Mouse (Mus musculus) subcutaneous adipose tissue, adult 2 months (tissue): ENCODE data around the gene Itgav. TPM values are rescaled to one million over a fixed set of nuclear protein-coding genes. Genes with fewer than 3 reads are reported as not detected.

Source experiments
- polyA plus RNA-seq: library from polyadenylated mRNA; depleted of rRNA; stranded (reverse); fragments of >200 nt; gene quantifications from 2 replicates; pipeline ENCODE4 v1.2.3, GENCODE M21; 2012; ENCODE audit warnings: low replicate concordance; rRNA removed

Gene Itgav
- 18.5 and 45.7 TPM in 2 replicates for polyA plus RNA-seq

GRCm38 (mm10) chr2:83723921-83724826 is at the start of gene Itgav:
TSS of gene Itgav (plus strand) at chr2:83724397.

GRCm38 (mm10) chr2:83812483-83813272 is 88.5 kb downstream of the Itgav start, which contains the start of gene Fam171b:
TSS of gene Fam171b (plus strand) at chr2:83812636.

Other genes with a start within 250 kb of the Itgav start
- gene Zc3h15, start 80.0 kb upstream of the Itgav start, polyA plus RNA-seq = 13.9 and 28.2 TPM in 2 replicates
- gene Fam171b, start 88.2 kb downstream of the Itgav start, polyA plus RNA-seq = 1.1 and 3.3 TPM in 2 replicates
- gene Zswim2, start 216.8 kb downstream of the Itgav start, polyA plus RNA-seq = not detected in 2 replicates
- not detected in 2 replicates for gene Gm13698, start 231.3 kb downstream of the Itgav start, polyA plus RNA-seq
- gene Gm13693, start 237.1 kb downstream of the Itgav start, polyA plus RNA-seq = not detected in 2 replicates
- gene Gm13695, start 242.9 kb downstream of the Itgav start, polyA plus RNA-seq = not detected in 2 replicates
- gene Gm13696, start 248.7 kb downstream of the Itgav start, polyA plus RNA-seq = not detected in 2 replicates